Mouse (Mus musculus) bone marrow, adult 2 months (tissue): ENCODE measurements around the gene Pou3f1. TPM values are rescaled to one million over a fixed set of nuclear protein-coding genes. Genes with fewer than 3 reads are reported as not detected.

Source experiments
- H3K27ac ChIP-seq: fragments of 200-500 bp; 2 replicates; pipeline ENCODE4 v1.5.1; 2012; ENCODE audit warnings: low read depth, mild to moderate bottlenecking, control low read depth, inconsistent platforms, low read length; ENCODE audit not compliant: control insufficient read depth, poor library complexity, insufficient read depth
- H3K4me1 ChIP-seq: fragments of 200-500 bp; 2 replicates; pipeline ENCODE4 v1.6.1; 2011; ENCODE audit warnings: low read length; ENCODE audit not compliant: control insufficient read depth, insufficient read depth
- H3K4me3 ChIP-seq: fragments of 200-500 bp; replicated peaks from 2 replicates; pipeline ENCODE3; 2011; ENCODE audit warnings: mild to moderate bottlenecking, low read depth, low read length, control low read depth; ENCODE audit not compliant: control insufficient read depth
- CTCF ChIP-seq: fragments of 200-500 bp; IDR thresholded peaks from 2 replicates; pipeline ENCODE4 v1.5.1; 2011; ENCODE audit warnings: low read length, control low read depth; ENCODE audit not compliant: control insufficient read depth, insufficient read depth
- POLR2A ChIP-seq: fragments of 200-500 bp; IDR thresholded peaks from 2 replicates; pipeline ENCODE4 v1.6.1; 2011; ENCODE audit warnings: low read depth, mild to moderate bottlenecking, control low read depth, low read length, borderline replicate concordance; ENCODE audit not compliant: control insufficient read depth
- WGBS: fragments of 180-500 bp; shearing (Covaris S2); methylation state at CpG from one replicate; pipeline ENCODE4 v1.1.7; 2018; 5-methylcytosine and 5-hydroxymethylcytosine counted together
- polyA plus RNA-seq: library from polyadenylated mRNA; stranded (reverse); fragments of >200 nt; gene quantifications from 2 replicates; pipeline ENCODE4 v1.2.4, GENCODE M21; 2011; ENCODE audit warnings: low replicate concordance; ENCODE audit not compliant: missing spikeins, insufficient read depth, insufficient read length

The Pou3f1 gene
- polyA plus RNA-seq, 1 experiment, result 2.9 TPM

DNA sequence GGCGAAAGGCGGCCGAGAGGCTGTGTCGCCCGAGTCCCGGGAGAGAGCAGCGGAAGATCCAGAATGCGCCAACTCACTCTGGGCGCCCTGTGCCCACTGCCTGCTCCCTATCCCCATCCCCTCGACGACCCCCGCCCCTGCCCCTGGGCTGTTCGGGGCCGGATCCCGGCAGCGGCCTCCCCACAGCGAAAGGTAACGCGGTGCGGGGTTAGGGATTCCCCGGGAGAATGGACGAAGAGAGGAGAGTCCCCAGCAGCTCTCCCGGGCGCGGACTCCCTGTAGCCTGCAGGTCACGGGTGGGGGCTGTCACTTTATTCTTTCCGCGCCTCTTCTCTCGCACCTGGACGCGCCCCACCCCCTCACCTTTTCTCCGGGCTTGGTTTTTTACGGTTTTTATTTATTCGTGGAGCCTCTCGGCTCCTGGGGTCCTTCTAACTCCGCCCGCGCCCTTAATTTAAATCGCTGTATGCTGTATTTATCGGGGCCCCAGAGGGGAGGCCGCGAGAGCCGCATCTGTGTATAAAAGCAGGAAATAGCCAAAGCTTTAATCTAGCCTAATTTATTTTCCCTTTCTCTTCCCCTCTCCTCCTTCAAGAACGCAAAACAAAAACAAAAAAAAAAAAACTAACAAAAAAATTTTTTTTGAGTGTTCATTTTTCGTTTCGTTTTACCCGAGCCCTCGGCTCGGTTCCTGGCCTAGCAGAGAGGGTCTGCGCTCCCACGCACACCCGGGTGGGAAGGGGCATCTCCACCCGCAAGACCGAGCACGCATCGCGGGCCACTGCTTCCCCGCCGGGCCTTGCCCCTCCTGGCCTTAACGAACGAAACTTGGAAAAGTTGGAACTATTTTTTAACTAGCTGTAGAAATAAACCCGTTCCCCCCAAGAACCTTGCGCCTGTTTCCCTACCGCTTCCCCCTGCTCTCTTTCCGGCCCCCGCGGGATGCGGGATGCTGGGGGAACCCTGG lies 2.9 kb downstream of the Pou3f1 start:
- Histone ChIP-seq H3K4me1 (no peaks in the 10 kb centered on the region; the same call in 1 of the 2 replicates), H3K4me3 (no peak overlapping the region), H3K27ac (no peak overlapping the region)
- WGBS, result 4% methylated on average over 68 of the region's 68 CpGs
- no peak for TF ChIP-seq POLR2A
- no peak for TF ChIP-seq CTCF

DNA sequence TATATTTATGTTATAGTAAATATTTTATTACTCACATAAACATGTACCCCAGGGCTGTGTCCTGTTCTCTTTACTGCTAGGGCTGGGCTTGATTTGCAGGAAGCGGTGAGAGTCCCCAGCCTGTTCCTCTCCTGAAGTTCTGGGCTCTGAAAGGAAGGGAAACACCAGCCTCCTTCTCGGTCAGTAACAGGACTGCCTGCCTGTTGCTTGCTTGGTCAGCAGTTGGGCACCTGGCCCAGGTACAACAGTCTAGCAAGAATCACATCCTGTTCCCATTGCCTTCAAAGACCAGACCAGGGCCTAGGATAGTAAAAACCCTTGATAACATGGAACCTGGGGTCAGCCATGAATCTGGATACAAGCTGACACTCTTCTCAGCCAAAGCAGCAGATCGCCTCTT lies 4.0 kb downstream of the Pou3f1 start:
- H3K4me1 ChIP-seq, result no peaks in the 10 kb centered on the region; the same call in 1 of the 2 replicates
- no peak overlapping the region for H3K27ac ChIP-seq
- TF ChIP-seq CTCF, result no peak
- TF ChIP-seq POLR2A, result no peak
- no peak overlapping the region for H3K4me3 ChIP-seq
- 40% methylated on average over 3 of the region's 3 CpGs for WGBS

DNA sequence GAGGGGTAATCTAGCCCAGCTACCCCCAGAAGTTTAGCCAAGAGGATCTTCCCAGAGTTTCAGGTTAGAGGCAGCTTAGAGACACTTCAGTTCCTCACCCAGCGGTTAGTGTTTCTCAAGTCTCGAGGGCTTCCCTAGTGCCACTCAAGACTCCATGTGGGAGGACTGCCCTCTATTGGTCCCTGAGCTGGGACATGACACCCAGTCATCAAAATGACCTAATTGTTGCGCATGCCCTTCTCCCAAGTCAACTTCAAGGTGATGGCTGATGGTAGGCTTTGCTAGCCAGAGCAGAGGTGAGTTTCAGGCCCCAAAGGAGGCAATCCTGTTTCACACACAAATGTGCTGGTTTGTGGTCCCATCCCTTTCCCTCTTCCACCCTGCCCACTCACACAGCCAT lies 6.4 kb downstream of the Pou3f1 start:
- no peaks in the 10 kb centered on the region for H3K4me1 ChIP-seq
- H3K4me3 ChIP-seq, result no peak overlapping the region
- WGBS, result 27% methylated on average over 3 of the region's 3 CpGs
- no peak overlapping the region for H3K27ac ChIP-seq
- TF ChIP-seq CTCF (no peak), POLR2A (no peak)

DNA sequence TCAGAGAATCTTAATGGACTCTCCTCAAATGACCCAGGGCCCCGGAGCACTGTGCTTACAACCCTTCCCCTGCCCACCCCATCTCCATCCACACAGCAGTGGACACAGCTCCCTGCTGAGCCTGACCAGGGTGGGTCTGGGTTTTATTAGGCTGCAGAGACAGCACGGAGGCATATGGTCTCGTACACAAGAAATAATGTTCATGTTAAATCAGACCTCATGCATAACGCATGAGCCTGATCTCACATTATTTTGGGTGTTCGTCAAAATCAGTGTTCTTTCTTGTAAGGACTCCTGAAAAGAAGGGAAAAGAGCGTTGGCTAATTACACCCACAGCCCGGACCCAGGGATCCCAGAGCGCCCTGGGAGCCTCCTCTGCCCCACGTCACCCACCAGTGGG lies 7.6 kb downstream of the Pou3f1 start:
- Histone ChIP-seq H3K27ac (no peak overlapping the region), H3K4me1 (no peaks in the 10 kb centered on the region), H3K4me3 (no peak overlapping the region)
- TF ChIP-seq CTCF, result no peak
- no peak for TF ChIP-seq POLR2A
- WGBS, result 79% methylated on average over 9 of the region's 9 CpGs

DNA sequence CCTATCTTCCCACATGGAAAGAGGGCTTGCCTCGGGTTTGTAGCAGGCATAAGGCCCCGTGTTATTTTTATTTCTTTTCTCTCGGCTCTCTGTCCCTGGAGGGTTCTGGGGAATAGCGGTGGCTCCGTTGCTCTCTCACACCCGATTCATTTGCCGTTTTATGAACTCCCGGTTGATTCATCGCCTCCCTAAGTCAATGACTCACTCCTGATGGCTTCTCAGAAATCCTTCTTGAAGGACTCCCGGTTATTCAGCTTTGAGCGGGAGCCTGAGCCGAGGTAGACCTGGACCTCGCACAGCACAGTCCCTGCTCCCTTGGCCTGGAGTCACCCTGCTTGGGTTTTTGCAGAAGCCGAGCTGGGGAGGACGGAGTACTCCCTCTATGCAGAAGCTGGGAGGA lies 8.0 kb downstream of the Pou3f1 start:
- 73% methylated on average over 15 of the region's 15 CpGs for whole genome bisulfite sequencing
- no peak overlapping the region for H3K4me3 ChIP-seq
- TF ChIP-seq POLR2A (no peak), CTCF (no peak)
- H3K27ac ChIP-seq, result no peak overlapping the region
- no peaks in the 10 kb centered on the region for H3K4me1 ChIP-seq

DNA sequence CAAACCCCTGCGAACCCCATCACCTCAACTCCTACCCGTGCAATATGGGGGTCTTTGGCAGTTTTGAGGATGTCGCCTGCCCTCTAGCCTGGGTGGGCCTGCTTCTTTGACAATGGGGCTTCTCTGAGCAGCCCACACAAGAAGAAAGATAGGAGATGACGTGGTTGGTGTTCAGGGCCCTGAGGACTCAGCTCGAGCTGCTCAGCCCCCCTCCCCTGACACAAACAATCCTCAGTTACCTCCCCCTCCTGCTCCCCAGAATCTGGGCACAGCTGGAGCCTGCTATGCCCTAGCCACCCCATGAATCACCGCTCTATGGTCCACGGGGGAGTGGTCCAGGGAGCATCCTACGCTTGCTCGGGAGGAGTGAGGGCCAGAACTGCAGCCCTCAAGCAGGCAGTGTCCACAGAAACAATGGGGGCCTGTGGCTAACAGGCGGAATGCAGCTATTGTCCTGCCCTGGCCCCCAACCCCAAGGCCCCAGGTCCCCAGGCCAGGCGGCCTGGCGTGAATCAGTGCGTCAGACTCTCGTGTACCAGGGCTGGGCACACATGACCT lies 10.9 kb downstream of the Pou3f1 start:
- H3K4me1 ChIP-seq, result no peaks in the 10 kb centered on the region
- H3K27ac ChIP-seq, result no peak overlapping the region
- WGBS, result 43% methylated on average over 14 of the region's 14 CpGs
- TF ChIP-seq POLR2A (no peak), CTCF (no peak)
- no peak overlapping the region for H3K4me3 ChIP-seq

DNA sequence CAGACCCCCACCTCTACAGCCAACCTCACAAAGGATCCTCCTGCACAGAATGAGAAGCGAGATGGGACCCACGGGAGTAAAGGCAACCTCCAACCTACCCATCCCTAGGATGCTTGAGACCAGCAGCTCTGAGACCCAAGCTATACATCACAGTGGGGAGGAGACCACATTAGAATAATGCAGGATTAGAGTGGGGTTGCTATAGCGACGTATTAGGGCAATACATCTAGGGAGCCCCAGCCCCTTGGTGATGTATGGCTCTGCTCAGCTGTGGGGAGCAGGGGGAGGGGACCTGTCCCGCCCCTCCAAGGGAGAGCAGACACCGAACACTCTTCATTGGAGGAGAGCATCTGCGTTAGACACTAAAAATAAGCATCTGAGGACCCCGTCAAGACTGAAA lies 11.5 kb downstream of the Pou3f1 start:
- TF ChIP-seq CTCF (no peak), POLR2A (no peak)
- WGBS, result 26% methylated on average over 8 of the region's 8 CpGs
- Histone ChIP-seq H3K4me3 (no peak overlapping the region), H3K4me1 (no peaks in the 10 kb centered on the region), H3K27ac (no peak overlapping the region)

DNA sequence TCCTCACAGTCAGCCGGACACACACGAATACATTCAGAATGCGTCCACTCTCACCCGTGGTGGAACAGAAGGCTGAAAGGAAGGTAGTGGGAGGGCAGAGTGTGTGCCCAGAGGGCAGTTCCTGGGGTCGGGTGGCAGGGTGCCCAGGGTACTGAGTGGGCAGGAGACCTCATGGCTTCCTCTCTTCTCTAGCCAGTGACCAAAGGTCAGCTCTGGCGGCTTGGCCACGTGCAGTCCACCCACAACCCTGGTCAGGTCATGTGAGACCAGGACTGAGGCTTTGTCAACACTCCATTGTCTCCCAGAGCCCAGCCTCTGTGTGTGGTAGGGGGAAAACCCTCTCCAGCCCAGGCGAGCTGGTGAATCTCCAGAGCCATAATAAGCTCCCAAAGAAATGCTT lies 13.6 kb downstream of the Pou3f1 start:
- H3K4me1 ChIP-seq, result no peaks in the 10 kb centered on the region
- no peak overlapping the region for H3K27ac ChIP-seq
- WGBS, result 52% methylated on average over 8 of the region's 8 CpGs
- H3K4me3 ChIP-seq, result no peak overlapping the region
- no peak for TF ChIP-seq POLR2A
- TF ChIP-seq CTCF, result no peak

DNA sequence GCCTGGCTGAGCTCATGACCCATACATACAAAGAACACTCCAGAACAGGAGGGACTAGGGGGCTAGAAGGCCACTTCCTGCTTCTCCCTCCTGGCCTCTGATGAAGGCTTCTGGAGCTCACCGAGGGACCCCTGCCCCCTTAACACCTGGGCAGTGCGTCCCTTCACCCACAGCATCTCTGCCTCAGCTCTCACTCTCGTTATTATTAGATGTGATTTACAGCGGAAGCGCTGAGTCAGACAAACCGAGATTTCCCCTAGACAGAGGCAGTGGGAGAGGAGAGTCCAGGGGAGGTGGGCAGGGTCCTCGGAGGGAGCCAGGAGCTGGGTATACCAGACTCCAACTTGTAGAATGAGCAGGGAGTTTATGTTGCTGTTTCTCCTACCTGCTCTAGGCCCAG lies 15.0 kb downstream of the Pou3f1 start:
- no peak overlapping the region for H3K4me3 ChIP-seq
- H3K4me1 ChIP-seq, result no peaks in the 10 kb centered on the region
- no peak for TF ChIP-seq CTCF
- TF ChIP-seq POLR2A, result no peak
- H3K27ac ChIP-seq, result no peak overlapping the region
- 12% methylated on average over 7 of the region's 7 CpGs for WGBS
